ENCODE assay signal across 8 mouse cellular contexts in genomic region chr2:173737222-173737989, GRCm38 (mm10). TPM values are rescaled to one million over a fixed set of nuclear protein-coding genes. Genes with fewer than 3 reads are reported as not detected.
A peak's percentile ranks its signal among the peaks of the same experiment; 100 is the strongest.
DNase-seq lines count a peak whose midpoint lies in the region; ATAC-seq lines count a peak whose summit lies in the region.

Gene Vapb, plus strand, starts transcription at chr2:173737511.

- ATAC-seq in CD4-positive, CD25-positive, alpha-beta regulatory T cell, adult 4 months = peak; percentile 98
- peak; percentile 100 for ATAC-seq in heart, embryonic 14.5 days (ENCODE audit: insufficient number of reproducible peaks, insufficient read depth, low FRiP score, low read depth)
- peak; percentile 97 for ATAC-seq in liver, embryonic 13.5 days (ENCODE audit: low read depth)
- peak; percentile 97 for ATAC-seq in stomach, embryonic 16.5 days (ENCODE audit: insufficient read depth, low FRiP score)

- no peaks in the 10 kb centered on the region for H3K9me3 ChIP-seq in heart, embryonic 14.5 days (ENCODE audit: control insufficient read depth, low read length)
- no peaks in the 10 kb centered on the region for H3K9me3 ChIP-seq in liver, embryonic 13.5 days (replicated peaks)
- H3K9me3 ChIP-seq in stomach, embryonic 16.5 days (replicated peaks; ENCODE audit: control insufficient read depth, low read length) = no peaks in the 10 kb centered on the region

- H3K4me1 ChIP-seq in heart, embryonic 14.5 days (ENCODE audit: control insufficient read depth in 2 of 2, insufficient read depth in 2 of 2, low read length in 2 of 2) = peaks cover 9 to 13% of the 10 kb centered on the region in 2 experiments
- peaks cover 47% of the 10 kb centered on the region for H3K4me1 ChIP-seq in liver, embryonic 13.5 days (replicated peaks)
- H3K4me1 ChIP-seq in stomach, embryonic 16.5 days (ENCODE audit: control insufficient read depth, insufficient read depth, low read length) = peaks cover 24% of the 10 kb centered on the region

- DNase-seq in c-Kit-negative CD71-positive TER-119-positive erythroid progenitor cells, embryonic 14.5 days (ENCODE audit: low read depth, low spot score) = peak; percentile 96
- DNase-seq in fibroblast of lung, adult 2 months (ENCODE audit: low read depth) = peak; percentile 90
- peak; percentile 99 for DNase-seq in kidney, postnatal 14 days
- DNase-seq in liver, embryonic 13.5 days = peak; percentile 98
- DNase-seq in neural tube, embryonic 10.5 days (ENCODE audit: extremely low spot score, low spot score) = peak; percentile 100

- H3K4me3 ChIP-seq in heart, embryonic 14.5 days (ENCODE audit: control insufficient read depth in 1 of 2, insufficient read depth in 1 of 2, low read depth in 1 of 2, low read length in 2 of 2) = peak within 1 kb of the TSS; percentile 74 to 96
- H3K4me3 ChIP-seq in liver, embryonic 13.5 days (replicated peaks) = peak within 1 kb of the TSS; percentile 86
- H3K4me3 ChIP-seq in stomach, embryonic 16.5 days (replicated peaks; ENCODE audit: low read length) = peak within 1 kb of the TSS; percentile 95

- peak within 1 kb of the TSS; percentile 43 to 68; a peak in 3 of 4 replicates for H3K27ac ChIP-seq in heart, embryonic 14.5 days (replicated peaks in 1 of 2; ENCODE audit: control insufficient read depth in 1 of 2, insufficient read depth in 1 of 2, low read depth in 2 of 2, low read length in 2 of 2)
- H3K27ac ChIP-seq in liver, embryonic 13.5 days = peak within 1 kb of the TSS; percentile 61
- H3K27ac ChIP-seq in stomach, embryonic 16.5 days (ENCODE audit: low read length) = peak within 1 kb of the TSS; percentile 82

- under 1% methylated on average over 64 of the region's 70 CpGs for WGBS in heart, embryonic 14.5 days
- 1% methylated on average over 70 of the region's 70 CpGs for WGBS in liver, embryonic 13.5 days (ENCODE audit: insufficient replicate concordance)
- WGBS in stomach, embryonic 16.5 days = under 1% methylated on average over 70 of the region's 70 CpGs

- peaks cover 8% of the 10 kb centered on the region for H3K36me3 ChIP-seq in heart, embryonic 14.5 days (ENCODE audit: control insufficient read depth, insufficient read depth, low read length)
- H3K36me3 ChIP-seq in liver, embryonic 13.5 days = no peaks in the 10 kb centered on the region
- no peaks in the 10 kb centered on the region for H3K36me3 ChIP-seq in stomach, embryonic 16.5 days (ENCODE audit: control insufficient read depth, insufficient read depth, low read length)

- no peaks in the 10 kb centered on the region for H3K27me3 ChIP-seq in heart, embryonic 14.5 days (ENCODE audit: control insufficient read depth, insufficient read depth, low read length)
- no peaks in the 10 kb centered on the region for H3K27me3 ChIP-seq in liver, embryonic 13.5 days
- no peaks in the 10 kb centered on the region for H3K27me3 ChIP-seq in stomach, embryonic 16.5 days (ENCODE audit: control insufficient read depth, insufficient read depth, low read length)

- H3K9ac ChIP-seq in heart, embryonic 14.5 days (ENCODE audit: low read length) = peak within 1 kb of the TSS; percentile 84
- peak within 1 kb of the TSS; percentile 84 for H3K9ac ChIP-seq in liver, embryonic 13.5 days
- H3K9ac ChIP-seq in stomach, embryonic 16.5 days (ENCODE audit: low read length) = peak within 1 kb of the TSS; percentile 95

- peak within 1 kb of the TSS; percentile 90 for H3K4me2 ChIP-seq in heart, embryonic 14.5 days (ENCODE audit: low read length)
- peak within 1 kb of the TSS; percentile 92 for H3K4me2 ChIP-seq in liver, embryonic 13.5 days
- peak within 1 kb of the TSS; percentile 96 for H3K4me2 ChIP-seq in stomach, embryonic 16.5 days (ENCODE audit: low read depth, low read length)

RNA-seq across cellular contexts. Expression of gene Vapb, which starts in this region (rescaled TPM):
- polyA plus RNA-seq in CD4-positive, CD25-positive, alpha-beta regulatory T cell, adult 4 months (2017; shearing (Covaris generic)) = 1 to 10 TPM; 1.5 to 1.7 TPM
- polyA plus RNA-seq in heart, embryonic 14.5 days (2014; fragmentation: Nextera tagmentation; extraction: Ambion mirVana) = 7.9 and 10.6 TPM in 2 replicates
- 5.7 and 6.5 TPM in 2 replicates for polyA plus RNA-seq in liver, embryonic 13.5 days (2015; fragmentation: Nextera tagmentation; extraction: Ambion mirVana)
- 19.7 and 20.7 TPM in 2 replicates for polyA plus RNA-seq in stomach, embryonic 16.5 days (2015; fragmentation: Nextera tagmentation; extraction: Ambion mirVana)

Comparison
In these comparisons a context has a peak if more than half of its experiments do, and no peak if none do; other contexts are left out.
1. Peak in every context shown above with its lines: DNase-seq, ATAC-seq, H3K4me3 ChIP-seq and H3K27ac ChIP-seq.